Mouse (Mus musculus): ENCODE measurements around the gene Frmd4a.

The Frmd4a gene

DNA sequence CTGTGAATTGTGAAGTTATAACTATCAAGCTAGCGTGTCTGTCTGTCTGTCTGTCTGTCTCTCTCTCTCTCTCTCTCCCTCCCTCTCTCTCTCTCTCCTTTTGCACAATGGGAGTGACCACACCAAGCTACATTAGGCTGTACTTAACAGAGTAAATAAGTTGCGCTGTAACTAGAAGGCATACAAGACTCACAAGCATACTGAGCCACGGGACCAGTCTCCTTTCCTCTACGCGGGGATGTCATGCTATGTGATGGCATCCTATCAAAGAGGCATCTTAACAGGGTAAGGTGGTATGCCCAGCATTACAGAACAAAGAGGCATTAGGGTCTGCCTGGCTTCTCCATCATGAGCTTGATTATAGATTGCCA lies 514.7 kb downstream of the Frmd4a start:
- no peak for DNase-seq

- no peak for DNase-seq
Measured at GRCm38 (mm10) chr2:4532945-4533344, 515.4 kb downstream of the Frmd4a start.

GRCm38 (mm10) chr2:4535187-4535864 lies 517.8 kb downstream of the Frmd4a start:
- DNase-seq = no peak

GRCm38 (mm10) chr2:4541330-4541729 lies 523.8 kb downstream of the Frmd4a start:
- DNase-seq = no peak

GRCm38 (mm10) chr2:4541844-4542628 lies 524.5 kb downstream of the Frmd4a start:
- DNase-seq = no peak

DNA sequence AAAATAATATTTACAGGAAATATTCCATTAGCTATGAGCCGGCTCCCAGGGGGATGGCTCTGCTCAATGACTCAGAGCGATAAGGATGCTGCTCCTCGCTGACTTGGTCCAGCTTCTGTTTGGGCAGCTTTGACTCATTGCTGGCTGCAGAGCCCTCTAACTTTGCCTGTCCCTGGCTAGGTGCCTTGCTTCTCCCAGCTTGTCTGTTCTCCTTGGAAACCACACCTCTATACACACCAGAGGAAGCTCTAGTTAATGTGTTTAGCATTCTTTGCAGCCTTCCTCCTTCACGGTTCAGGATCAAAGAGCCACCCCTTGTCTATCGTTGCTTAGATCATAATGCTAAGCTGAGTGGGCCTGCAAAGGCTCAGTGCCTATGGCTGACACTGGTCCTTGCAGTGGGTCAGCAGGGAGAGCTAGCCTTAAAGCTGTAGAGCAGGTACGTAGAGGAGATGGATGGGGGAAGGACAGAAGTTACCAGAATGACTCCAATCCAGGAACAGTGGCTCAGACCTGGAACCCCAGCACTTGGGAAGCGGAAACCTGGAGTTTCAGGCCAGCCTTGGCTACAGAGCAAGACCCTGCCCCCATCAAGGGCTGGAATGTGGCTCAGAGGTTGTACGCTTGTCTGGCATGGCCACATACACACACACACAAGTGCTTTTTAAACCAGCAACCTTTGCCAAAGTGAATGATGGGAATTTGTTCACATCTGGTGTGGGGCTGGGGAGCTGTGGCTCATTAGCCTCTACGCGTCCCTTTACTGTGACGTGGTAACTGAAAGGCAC lies 525.3 kb downstream of the Frmd4a start:
- no peak for DNase-seq

GRCm38 (mm10) chr2:4543417-4543775 lies 525.9 kb downstream of the Frmd4a start:
- DNase-seq = no peak

DNA sequence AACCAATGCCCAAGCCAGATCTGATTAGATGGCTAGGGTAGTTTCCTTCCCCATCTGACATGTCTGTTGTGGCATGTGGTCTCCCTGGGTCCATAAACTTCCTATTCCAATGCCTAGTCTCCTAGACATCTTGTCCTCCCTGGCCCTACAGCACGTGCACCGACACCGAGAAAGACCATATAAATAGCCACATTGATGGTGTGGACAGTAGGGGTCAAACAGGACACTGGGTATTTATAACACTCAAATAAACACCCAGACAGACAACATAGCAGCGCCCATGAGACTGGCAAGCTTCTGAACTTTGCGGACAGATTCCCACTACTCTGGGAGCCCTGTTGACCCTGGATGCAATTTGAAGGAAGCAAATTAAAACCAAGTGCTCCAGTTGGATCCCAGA lies 526.8 kb downstream of the Frmd4a start:
- no peak for DNase-seq

GRCm38 (mm10) chr2:4545261-4545660 lies 527.7 kb downstream of the Frmd4a start:
- DNase-seq = no peak

DNA sequence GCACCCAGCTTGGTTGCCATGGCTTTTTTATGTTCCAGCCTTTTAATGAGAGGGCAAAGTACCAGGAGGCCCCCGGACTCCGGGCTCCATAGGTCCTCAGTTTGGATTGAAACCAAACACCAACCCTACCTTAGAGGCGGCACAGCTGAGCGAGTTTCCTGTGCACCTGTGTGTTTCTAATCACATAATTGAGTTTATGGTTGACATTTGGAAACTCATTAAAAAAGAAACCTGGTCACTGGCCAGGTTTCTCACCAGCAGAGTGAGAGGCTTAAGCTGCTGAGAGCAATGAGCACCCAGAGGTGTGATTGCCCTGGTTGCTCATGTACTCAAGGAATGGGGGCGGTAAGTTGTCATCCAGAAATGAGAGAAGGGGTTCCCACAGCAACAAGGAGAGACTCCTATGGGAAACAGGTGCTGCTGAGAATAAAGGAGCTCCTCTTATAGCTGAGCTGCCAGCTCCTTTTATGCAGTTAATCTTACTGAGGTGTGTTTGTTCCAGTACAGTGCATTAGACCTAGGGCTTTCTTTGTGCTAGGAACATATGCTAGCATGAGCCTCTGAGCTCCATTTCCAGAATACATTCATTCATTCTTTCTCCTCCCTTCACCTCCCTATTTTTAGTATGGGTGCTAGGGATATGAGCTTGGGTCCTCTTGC lies 529.6 kb downstream of the Frmd4a start:
- peak; percentile 67 for DNase-seq

GRCm38 (mm10) chr2:4549271-4549670 lies 531.8 kb downstream of the Frmd4a start:
- peak; percentile 62 for DNase-seq

GRCm38 (mm10) chr2:4550017-4550763 lies 532.7 kb downstream of the Frmd4a start:
- DNase-seq = no peak

DNA sequence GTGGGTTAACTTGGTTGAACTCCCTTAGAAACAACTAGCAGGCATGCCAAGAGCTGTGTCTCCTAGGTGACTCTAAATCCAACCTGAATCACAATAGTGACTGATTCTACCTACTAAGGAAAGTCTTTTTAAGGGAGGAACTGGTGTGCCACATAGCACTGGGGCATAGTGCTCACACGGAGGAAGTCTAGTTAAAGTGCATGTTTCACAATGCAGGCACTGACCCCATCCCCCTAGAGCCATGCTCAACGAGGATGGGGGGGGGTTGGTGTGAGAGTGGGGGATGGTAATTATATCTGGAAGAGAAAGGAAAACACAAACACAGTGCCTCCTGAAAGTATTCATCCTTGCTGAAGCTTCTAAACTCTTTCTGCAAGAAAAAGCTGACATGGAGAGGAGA lies 533.9 kb downstream of the Frmd4a start:
- DNase-seq = no peak

DNA sequence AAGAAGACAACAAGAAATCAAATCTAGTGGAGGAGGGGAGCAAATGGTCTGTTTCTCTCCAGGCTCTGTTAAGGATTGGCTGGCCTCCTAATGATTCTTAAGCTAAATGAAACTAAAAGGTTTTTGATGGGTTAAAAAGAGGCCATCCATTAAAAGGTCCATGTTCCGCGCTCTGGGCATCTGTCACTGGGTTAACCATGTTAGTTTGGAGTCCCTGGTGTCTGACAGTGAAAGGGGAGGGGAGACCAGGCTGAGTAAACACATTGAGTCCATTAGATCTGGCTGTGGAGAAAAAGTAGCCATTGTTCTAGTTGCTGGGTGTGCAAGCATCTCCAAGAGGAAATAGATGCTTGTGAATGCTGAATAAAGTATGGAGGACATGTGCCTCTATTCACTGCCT lies 534.3 kb downstream of the Frmd4a start:
- no peak for DNase-seq

DNA sequence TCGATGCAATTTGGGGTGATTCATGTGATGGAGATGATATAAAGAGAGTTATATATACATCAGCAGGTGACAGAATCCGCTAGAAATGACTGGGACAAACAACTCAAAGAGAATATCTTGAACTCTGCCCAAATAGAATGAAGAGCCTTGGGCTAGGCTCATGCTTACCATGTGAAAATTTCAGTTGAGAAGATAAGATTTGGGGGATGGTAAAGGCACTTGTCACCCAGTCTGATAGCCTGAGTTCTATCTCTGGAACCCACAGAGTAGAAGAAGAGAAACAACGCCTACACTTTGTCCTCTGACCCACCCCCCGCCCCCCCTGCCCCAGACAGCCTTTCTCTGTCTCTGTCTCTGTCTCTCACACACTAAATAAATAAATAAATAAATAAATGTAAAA lies 535.0 kb downstream of the Frmd4a start:
- DNase-seq = no peak

- DNase-seq = peak; percentile 62
Measured at GRCm38 (mm10) chr2:4555221-4555631, 537.7 kb downstream of the Frmd4a start.

- no peak for DNase-seq
Measured at GRCm38 (mm10) chr2:4556188-4556587, 538.7 kb downstream of the Frmd4a start.

DNA sequence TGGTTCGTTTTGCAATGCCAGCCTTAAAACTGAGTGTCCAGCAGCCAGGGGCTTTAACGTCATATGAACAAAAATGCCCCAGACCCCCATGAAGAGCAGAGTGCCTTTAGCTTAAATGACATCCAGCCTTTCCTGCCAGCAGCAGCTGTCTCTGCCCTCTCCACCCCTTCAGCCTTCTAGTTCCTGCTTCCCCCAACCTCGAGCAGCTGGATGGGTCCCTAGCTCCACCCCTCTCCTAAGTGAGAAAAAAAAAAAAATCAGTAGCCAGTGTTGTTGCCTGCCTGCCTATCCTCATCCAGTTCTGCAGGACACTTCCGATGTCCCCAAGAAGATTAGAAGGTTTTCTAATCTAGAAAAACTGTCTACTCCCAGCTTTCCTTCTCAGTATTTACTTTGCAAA lies 539.5 kb downstream of the Frmd4a start:
- no peak for DNase-seq

DNA sequence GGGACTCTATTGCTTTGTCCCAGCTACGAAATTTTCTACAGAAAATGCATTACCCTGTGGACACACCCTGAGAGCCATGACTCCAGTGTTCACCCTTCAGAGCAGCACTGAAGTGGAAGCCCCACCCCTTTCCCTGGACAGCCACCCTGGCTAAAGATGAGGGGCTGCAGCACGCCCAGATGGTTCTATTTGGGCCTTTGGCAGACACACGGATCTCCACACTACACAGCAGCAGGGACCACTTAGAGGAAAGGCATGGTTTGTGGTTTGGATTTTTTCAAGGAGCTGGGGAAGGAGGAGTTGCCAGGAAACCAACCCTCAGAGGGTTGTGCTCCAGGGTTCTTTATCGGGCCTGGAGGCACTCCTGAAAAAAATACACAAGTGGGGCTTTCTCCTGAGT lies 539.9 kb downstream of the Frmd4a start:
- no peak for DNase-seq

DNA sequence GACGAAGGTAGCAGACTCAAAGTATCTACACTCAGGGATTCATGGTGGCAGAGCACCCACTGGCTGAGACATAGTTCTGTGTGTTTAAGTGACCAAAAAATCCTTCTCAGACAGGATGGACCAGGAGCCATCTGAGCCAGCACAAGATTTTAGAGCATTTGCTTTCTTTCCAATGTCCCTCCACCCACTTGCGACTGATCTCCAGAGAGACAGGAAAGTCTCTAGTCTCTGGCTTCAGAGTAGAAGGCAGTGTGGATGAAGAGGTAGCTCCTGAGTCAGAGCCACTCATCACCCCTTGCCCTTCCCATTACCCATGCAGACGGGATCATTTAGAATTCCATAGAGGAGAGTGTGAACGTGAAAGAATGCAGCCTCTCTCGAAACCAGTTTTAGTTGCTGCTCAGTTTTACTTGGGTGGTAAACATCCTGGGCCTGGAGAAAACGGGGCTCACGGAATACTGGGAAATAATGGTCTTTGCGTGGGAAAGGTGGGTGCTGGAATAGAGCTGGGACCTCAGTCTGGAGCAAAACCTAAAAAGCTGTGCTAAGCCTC lies 541.2 kb downstream of the Frmd4a start:
- DNase-seq = no peak

DNA sequence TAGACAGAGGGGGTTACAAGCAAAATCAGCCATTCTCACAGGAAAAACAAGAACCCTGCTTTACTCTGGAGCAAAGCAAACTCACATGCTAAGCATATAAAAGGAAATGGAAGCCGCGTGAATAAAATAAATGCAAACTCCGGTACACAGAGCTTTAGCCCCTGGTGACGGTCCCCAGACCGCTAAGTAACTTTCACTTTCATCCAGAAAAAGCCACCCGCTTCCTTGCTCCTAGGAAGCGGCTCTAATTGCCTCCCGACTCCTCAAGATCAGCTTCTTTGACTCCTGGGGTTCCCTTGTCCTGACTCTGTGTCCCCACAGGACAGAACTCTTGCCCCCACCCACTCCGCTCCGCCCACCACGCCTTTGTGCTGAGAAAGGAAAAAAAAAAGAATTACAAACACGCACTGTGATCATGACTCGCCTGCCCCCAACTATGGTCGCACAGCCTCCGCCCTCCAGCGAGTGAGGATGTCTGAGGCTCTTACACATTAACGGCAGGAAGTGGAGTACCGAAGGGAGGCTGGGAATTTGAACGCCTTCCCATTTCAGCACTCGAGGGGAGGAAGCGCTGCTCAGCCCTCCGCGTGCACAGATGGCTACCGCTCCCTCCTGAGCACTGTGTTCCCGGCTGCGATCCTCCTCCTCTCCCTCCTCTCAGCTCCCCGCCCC lies 541.8 kb downstream of the Frmd4a start:
- peak; percentile 85 for DNase-seq

DNA sequence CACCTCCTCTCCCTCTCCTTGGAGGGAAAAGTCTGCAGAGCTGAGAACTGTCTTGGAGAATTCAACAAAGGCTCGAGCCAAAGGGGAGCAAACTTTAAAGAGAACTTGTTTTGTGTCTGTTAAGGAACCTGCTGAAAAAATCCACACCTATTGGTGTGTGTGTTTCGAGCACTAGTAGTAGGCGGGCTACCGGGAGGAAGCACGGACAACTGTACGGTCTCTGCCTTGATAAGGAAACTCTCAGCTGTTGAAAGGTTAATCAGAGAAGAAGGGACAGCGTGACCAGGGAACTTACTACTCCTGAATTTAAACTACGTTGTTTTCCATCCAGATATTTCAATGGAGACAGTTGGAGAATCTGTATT lies 542.3 kb downstream of the Frmd4a start:
- DNase-seq = no peak
